Mouse (Mus musculus) gastrocnemius, adult 8-10 months (tissue): ENCODE measurements around the gene Tmem45a. TPM values are rescaled to one million over a fixed set of nuclear protein-coding genes. Genes with fewer than 3 reads are reported as not detected.

ENCODE experiments used
- DNase-seq, 2 experiments: peaks; one replicate each; pipeline ENCODE4 v3.0.0; 2022; ENCODE audit warnings: low spot score in 2 of 2
- total RNA-seq, 4 experiments: library from RNA; stranded (reverse); gene quantifications; 2 replicates each; pipeline ENCODE4 v1.2.4; 2022

Tmem45a gene
- total RNA-seq, 4 experiments from 2014 or later = 0.19 to 1.7 (median 0.24) TPM

DNA sequence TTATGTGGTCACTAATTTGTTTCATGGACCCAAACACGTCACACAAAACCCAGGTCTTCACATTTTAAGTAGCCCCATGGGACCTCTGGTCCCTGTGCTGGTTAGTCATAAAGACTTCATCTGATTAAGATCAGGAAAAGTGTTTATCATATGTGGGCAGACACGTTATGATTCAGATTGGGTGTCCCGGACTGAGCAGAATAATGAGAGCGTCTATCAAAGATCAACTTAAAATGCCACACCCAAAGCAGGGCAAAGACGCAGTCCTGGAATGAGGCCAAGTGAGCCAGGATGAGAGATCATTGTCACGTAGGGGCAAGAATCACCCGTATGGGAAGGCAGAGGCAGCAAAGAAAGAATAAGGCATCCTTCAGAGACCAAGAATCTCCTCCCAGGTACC lies 87.1 kb downstream of the Tmem45a start:
- no peak for DNase-seq

DNA sequence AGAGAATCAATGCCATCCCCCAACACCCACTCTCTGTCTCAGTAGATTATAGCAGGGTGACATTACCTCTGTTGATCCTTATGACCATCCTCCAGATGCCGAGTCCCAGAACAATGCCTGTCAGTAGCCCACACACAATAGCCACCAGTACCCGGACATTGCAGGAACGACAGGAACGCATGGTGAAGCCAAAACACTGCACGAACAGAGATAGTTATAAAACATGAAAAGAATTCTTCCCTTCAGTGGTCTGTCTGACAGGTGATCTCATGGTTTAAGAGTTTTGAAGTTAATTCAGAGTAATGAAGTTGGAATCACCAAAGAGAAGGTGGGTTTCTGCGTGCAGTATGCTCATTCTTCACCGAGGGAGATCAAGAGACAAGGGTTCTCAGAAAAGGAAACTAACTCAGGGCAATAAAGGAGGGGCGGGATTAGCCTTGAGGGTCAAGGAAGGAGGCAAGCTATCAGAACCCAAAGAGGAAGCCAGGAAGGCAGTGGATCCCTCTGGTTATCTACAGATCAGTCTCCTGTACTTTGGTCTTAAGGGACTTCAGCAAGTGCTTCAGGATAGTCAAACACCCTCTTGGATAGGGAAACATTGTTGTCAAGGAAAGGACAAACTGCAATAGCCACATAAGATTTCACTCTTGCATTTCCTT lies 90.4 kb downstream of the Tmem45a start, which contains the start of gene Adgrg7:
Gene Adgrg7 (minus strand): TSS at position 375 of the 659 bp plus-strand sequence.
- no peak for DNase-seq

DNA sequence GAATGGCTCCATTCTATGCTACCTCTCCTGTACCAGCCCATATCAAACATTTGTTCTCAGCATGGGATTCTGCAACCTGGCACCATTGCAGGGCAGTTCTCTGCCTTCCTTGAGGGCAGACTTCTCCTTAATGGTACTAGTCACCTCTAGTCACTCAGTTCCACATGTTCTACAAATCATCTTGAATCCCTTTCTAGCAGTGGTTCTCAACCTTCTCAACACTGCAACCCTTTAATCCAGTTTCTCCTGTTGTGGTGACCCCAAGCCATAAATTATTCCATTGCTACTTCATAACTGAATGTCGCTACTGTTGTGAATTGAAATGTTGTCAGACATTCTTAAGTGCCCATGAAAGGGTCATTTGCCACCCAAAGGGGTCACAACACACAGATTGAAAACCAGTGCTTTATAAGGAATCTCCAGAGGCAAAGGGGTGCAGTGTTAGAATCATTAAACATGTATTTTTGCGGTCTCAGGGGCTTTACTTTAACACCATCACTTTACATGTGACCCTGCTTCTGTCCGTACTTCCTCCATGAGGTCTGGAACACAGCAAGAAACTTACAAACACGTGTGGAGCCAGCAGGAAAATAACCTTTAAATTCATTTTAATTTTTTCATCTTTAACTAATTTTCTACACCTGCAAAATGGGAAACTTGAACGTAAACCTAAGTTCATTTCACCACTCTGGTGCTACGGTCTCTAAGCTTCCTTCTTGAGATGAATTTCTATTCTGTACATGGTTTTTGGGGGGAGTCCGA lies 91.4 kb downstream of the Tmem45a start:
- no peak for DNase-seq

DNA sequence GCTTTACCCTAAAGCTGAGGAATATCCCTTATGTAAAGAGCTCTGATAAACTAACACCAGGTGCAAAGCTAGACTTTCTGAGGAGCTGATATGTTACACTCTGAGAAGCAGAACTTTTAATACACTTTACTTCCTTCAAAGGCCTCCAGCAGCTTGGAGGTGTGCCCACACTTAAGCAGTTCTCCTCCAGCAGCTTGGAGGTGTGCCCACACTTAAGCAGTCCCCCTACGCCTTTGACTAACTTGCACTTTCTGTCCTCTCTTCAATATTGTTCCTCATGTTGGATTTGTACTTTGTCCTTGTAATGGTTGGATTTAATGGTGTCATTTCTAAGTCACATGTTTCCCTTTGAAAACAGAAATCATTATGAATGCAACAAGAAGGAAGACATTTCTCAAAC lies 92.2 kb downstream of the Tmem45a start:
- DNase-seq = no peak

DNA sequence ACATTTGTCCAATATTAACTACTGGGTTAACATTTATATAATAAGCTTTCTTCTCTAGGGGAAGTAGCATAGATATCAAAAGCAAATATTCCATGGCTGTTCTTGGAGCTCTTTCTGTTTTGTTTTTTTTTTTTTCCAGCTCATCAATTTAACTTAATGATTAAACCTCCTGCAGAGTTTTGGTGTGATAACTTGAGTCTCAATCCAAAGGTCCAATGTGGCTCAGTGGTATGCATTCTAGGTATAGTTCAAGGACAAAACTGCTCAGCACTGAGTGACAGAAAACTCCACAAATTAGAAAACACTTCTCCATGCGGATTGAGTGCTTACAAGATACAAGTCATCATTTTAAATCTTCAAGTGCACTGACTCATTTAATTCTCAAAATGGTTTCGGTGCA lies 100.0 kb downstream of the Tmem45a start:
- no peak for DNase-seq

DNA sequence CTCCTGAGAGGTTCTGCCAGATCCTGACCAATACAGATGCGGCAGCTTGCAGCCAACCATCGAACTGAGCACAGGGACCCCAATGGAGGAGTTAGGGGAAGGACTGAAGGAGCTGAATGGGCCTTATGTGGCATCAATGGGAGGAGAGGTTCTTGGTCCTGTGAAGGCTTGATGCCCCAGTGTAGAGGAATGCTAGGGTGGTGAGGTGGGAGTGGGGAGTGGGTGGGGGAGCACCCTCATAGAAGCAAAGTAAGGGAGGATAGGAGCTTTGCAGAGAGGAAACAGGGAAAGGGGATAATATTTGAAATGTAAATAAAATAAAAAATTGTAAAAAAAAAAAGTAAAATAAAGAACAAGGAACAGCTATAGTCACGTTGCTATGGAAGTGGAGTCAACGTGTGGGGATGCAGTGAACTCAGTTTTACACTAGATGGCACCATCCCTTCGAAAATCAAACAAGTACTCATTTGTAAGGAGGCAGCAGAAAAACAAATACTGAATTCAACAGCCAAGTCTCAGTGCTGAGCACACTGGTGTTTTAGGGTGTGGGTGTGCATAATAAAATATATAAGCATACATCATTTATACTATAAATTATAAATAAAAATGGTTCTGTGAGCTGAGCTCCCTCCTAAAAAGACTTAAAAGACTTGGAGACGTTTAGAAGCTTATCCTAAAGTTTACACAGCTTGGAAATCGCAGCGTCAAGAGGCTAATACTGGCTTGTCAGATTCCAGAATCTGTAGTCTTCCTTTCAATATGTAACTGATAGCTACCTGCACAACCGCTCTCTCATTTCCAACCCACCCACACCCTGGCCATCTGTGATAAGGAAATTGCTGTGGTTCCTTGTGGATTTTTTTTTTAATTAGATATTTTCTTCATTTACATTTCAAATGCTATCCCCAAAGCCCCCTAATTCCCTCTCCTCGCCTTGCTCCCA lies 114.5 kb downstream of the Tmem45a start:
- no peak for DNase-seq

Other genes with a start within 250 kb of the Tmem45a start
- gene Tfg, start 168.7 kb downstream of the Tmem45a start, total RNA-seq = 10 to 100 TPM; 39.4 to 49.2 (median 40.6) TPM
- gene Adgrg7, start 90.3 kb downstream of the Tmem45a start, total RNA-seq = not detected
- not detected for gene Lnp1, start 41.9 kb upstream of the Tmem45a start, total RNA-seq
- gene Tmem45a2, start 185.2 kb upstream of the Tmem45a start, total RNA-seq = not detected
- 10 to 100 TPM; 30.0 to 34.5 (median 32.2) TPM for gene Tomm70a, start 235.5 kb upstream of the Tmem45a start, total RNA-seq